In the genomic region with DNA sequence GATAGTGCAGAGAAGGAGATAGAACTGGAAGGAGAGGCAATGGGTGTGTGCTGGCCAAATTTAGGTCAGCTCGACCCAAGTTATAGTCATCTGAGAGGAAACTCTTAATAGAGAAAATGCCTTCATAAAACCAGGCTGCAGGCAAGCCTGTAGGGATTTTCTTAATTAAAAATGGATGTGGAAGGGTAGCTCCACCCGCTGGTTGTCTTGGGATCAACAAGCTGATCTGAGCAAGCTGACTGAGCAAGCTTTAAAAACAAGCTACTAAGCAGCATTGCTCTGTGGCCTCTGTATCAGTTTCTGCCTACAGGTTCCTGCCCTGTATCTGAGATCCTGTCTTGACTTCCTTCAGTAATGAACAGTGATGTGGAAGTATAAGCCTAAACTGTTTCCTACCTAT, we compare ENCODE assay signal across 11 mouse cellular contexts.
A peak's percentile ranks its signal among the peaks of the same experiment; 100 is the strongest.
DNase-seq lines count a peak whose midpoint lies in the region; ATAC-seq and TF ChIP-seq lines count a peak whose summit lies in the region.
"Had no signal": no experiment of that assay in that cellular context is flagged by ENCODE, and none has a peak within 500 bp of the region (broad histone marks: within the 10 kb centered on the region; RNA-seq: fewer than 3 reads in every experiment).

No protein-coding gene starts in this region.

- H3K9me3 ChIP-seq in lung, embryonic 14.5 days (ENCODE audit: low read depth, low read length) = no peaks in the 10 kb centered on the region
- H3K9me3 ChIP-seq: neural tube, embryonic 12.5 days; stomach, embryonic 15.5 days had no signal

- H3K27ac ChIP-seq in gastrocnemius, adult 2 months = no peak overlapping the region
- H3K27ac ChIP-seq in lung, embryonic 14.5 days (ENCODE audit: low read depth) = no peak overlapping the region
- H3K27ac ChIP-seq: neural tube, embryonic 12.5 days; stomach, embryonic 15.5 days had no signal

- peak; percentile 33 for TF ChIP-seq CTCF in gastrocnemius, adult 2 months (IDR thresholded peaks at IDR 0.05)
- TF ChIP-seq CTCF in lung, embryonic 14.5 days (IDR thresholded peaks at IDR 0.05; ENCODE audit: low read depth) = 0 out of 2 replicates have a peak, but pooled peaks have one; percentile 10
- TF ChIP-seq CTCF in lung, adult 2 months (IDR thresholded peaks at IDR 0.05; ENCODE audit: insufficient read depth, low read length) = no peak

- H3K4me1 ChIP-seq in lung, embryonic 14.5 days (ENCODE audit: insufficient read depth) = no peaks in the 10 kb centered on the region
- H3K4me1 ChIP-seq in lung, adult 2 months (ENCODE audit: control insufficient read depth, insufficient read depth, low read length) = no peaks in the 10 kb centered on the region
- H3K4me1 ChIP-seq: neural tube, embryonic 12.5 days; stomach, embryonic 15.5 days had no signal

- intact Hi-C loops in gastrocnemius, adult 2 months (cut with DNase I) = no loop called here
- intact Hi-C loops in gastrocnemius, postnatal 14 days (cut with DNase I; ENCODE audit: low total_unique reads) = no loop called here

- no peak overlapping the region for H3K9ac ChIP-seq in lung, embryonic 14.5 days
- H3K9ac ChIP-seq: neural tube, embryonic 12.5 days; stomach, embryonic 15.5 days had no signal

- H3K27me3 ChIP-seq in lung, embryonic 14.5 days (ENCODE audit: insufficient read depth, low read length) = no peaks in the 10 kb centered on the region
- H3K27me3 ChIP-seq: neural tube, embryonic 12.5 days; stomach, embryonic 15.5 days had no signal

- no peak overlapping the region for H3K4me2 ChIP-seq in lung, embryonic 14.5 days
- H3K4me2 ChIP-seq: neural tube, embryonic 12.5 days; stomach, embryonic 15.5 days had no signal

- no peak for TF ChIP-seq POLR2A in lung, adult 2 months (IDR thresholded peaks at IDR 0.05; ENCODE audit: borderline replicate concordance, extremely low read depth, low read depth, low read length)

- ATAC-seq in lung, embryonic 14.5 days (ENCODE audit: insufficient read depth) = no peak

- no peaks in the 10 kb centered on the region for H3K36me3 ChIP-seq in lung, embryonic 14.5 days (ENCODE audit: insufficient read depth)
- H3K36me3 ChIP-seq: neural tube, embryonic 12.5 days; stomach, embryonic 15.5 days had no signal

- WGBS in lung, embryonic 14.5 days = 63% methylated on average over 2 of the region's 2 CpGs
- 50% methylated on average over 2 of the region's 2 CpGs for WGBS in lung, adult 2 months

- H3K4me3 ChIP-seq in gastrocnemius, adult 2 months = no peak overlapping the region
- no peak overlapping the region for H3K4me3 ChIP-seq in lung, embryonic 14.5 days (ENCODE audit: low read depth, low read length)
- H3K4me3 ChIP-seq in lung, adult 2 months (replicated peaks; ENCODE audit: extremely low read depth, low read depth, low read length) = no peak overlapping the region
- H3K4me3 ChIP-seq: neural tube, embryonic 12.5 days; stomach, embryonic 15.5 days had no signal

- peak; percentile 21 for DNase-seq in gastrocnemius, adult 2 months
- no peak for DNase-seq in gastrocnemius, postnatal 14 days
- peak; percentile 2 for DNase-seq in lung, embryonic 14.5 days
- DNase-seq in lung, adult 2 months = no peak
- DNase-seq in frontal cortex, postnatal 25 days (ENCODE audit: low spot score in 2 of 2) = peak; percentile 4 to 13
- DNase-seq in skeletal muscle tissue, adult 2 months (ENCODE audit: low read depth, low spot score) = peak; percentile 40
- no peak for DNase-seq in urinary bladder, adult 18-20 months (ENCODE audit: low spot score in 2 of 2)
- DNase-seq in cerebellum, adult 9-11 months = no peak
- DNase-seq: gastrocnemius, postnatal 25 days had no signal

Comparison
In these comparisons a context has a peak if more than half of its experiments do, and no peak if none do; other contexts are left out.
1. DNase-seq: peak in gastrocnemius, adult 2 months (single experiment), lung, embryonic 14.5 days (single experiment), frontal cortex, postnatal 25 days (2 of 2) and skeletal muscle tissue, adult 2 months (single experiment); none in gastrocnemius, postnatal 14 days (single experiment), lung, adult 2 months (single experiment), urinary bladder, adult 18-20 months (0 of 2) and cerebellum, adult 9-11 months (single experiment).